Mouse (Mus musculus) forebrain, embryonic 14.5 days (tissue): Measurements from ENCODE around the gene Dop1b. TPM values are rescaled to one million over a fixed set of nuclear protein-coding genes. Genes with fewer than 3 reads are reported as not detected.

Experiments used
- ATAC-seq: fragments of 200-750 bp; cut with Nextera tagmentation; 2 replicates; pipeline ENCODE4 v1.8.0; 2017; ENCODE audit warnings: mild to moderate bottlenecking, moderate library complexity
- DNase-seq: peaks from one replicate; pipeline ENCODE4 v3.0.0-alpha.2; 2015; ENCODE audit warnings: low spot score
- H3K27ac ChIP-seq: fragments of 300-500 bp; sonication (generic); 2 replicates; pipeline ENCODE4 v1.5.1; 2014; ENCODE audit warnings: low read depth, mild to moderate bottlenecking, control low read depth, low read length, moderate library complexity
- H3K27me3 ChIP-seq: fragments of 300-500 bp; sonication (generic); replicated peaks from 2 replicates; pipeline ENCODE4 v1.6.1; 2014; ENCODE audit warnings: low read length, control low read depth, mixed read lengths; ENCODE audit not compliant: control insufficient read depth, insufficient read depth
- H3K36me3 ChIP-seq: fragments of 300-500 bp; sonication (generic); 2 replicates; pipeline ENCODE4 v1.6.1; 2014; ENCODE audit warnings: low read length, control low read depth; ENCODE audit not compliant: control insufficient read depth, insufficient read depth
- H3K4me1 ChIP-seq: fragments of 300-500 bp; sonication (generic); 2 replicates; pipeline ENCODE4 v1.6.1; 2014; ENCODE audit warnings: antibody characterized with exemption, low read length, control low read depth; ENCODE audit not compliant: control insufficient read depth, insufficient read depth
- H3K4me2 ChIP-seq: fragments of 300-500 bp; sonication (generic); 2 replicates; pipeline ENCODE4 v1.6.1; 2014; ENCODE audit warnings: mild to moderate bottlenecking, control low read depth, low read length
- H3K4me3 ChIP-seq: fragments of 300-500 bp; sonication (generic); 2 replicates; pipeline ENCODE4 v1.5.1; 2014; ENCODE audit warnings: low read depth, low read length, control low read depth
- H3K9ac ChIP-seq: fragments of 300-500 bp; sonication (generic); 2 replicates; pipeline ENCODE4 v1.6.1; 2014; ENCODE audit warnings: mild to moderate bottlenecking, low read length, control low read depth, moderate library complexity
- H3K9me3 ChIP-seq: fragments of 300-500 bp; sonication (generic); replicated peaks from 2 replicates; pipeline ENCODE4 v1.6.1; 2016; ENCODE audit warnings: low read length, control low read depth, mixed read lengths; ENCODE audit not compliant: control insufficient read depth
- WGBS: fragments of 180-500 bp; shearing (Covaris S2); extraction: QIAGEN DNeasy Blood & Tissue Kit; methylation state at CpG from one replicate; pipeline ENCODE4 v1.1.7; 2014; 5-methylcytosine and 5-hydroxymethylcytosine counted together
- polyA plus RNA-seq: library from polyadenylated mRNA; unstranded; fragments of >200 nt; fragmentation: Nextera tagmentation; extraction: Ambion mirVana; gene quantifications from 2 replicates; pipeline ENCODE4 v1.2.1, GENCODE M21; 2014

Dop1b gene
- polyA plus RNA-seq, 1 experiment from 2014 or later: 19.6 TPM

GRCm38 (mm10) chr16:93707116-93707515, 4.6 kb upstream of the Dop1b start:
- Histone ChIP-seq H3K27ac (no peak overlapping the region), H3K9me3 (no peaks in the 10 kb centered on the region), H3K4me2 (no peak overlapping the region), H3K4me3 (no peak overlapping the region), H3K36me3 (no peaks in the 10 kb centered on the region), H3K27me3 (0 out of 2 replicates have a peak, but pooled peaks cover 3% of the 10 kb centered on the region), H3K9ac (no peak overlapping the region), H3K4me1 (no peaks in the 10 kb centered on the region)
- no peak for DNase-seq
- ATAC-seq: no peak
- WGBS: 90% methylated on average over 7 of the region's 7 CpGs

GRCm38 (mm10) chr16:93709217-93709616, 2.5 kb upstream of the Dop1b start:
- H3K9ac ChIP-seq: no peak overlapping the region
- ATAC-seq (no peak), DNase-seq (no peak)
- H3K27me3 ChIP-seq: 0 out of 2 replicates have a peak, but pooled peaks cover 3% of the 10 kb centered on the region
- H3K9me3 ChIP-seq: no peaks in the 10 kb centered on the region
- no peaks in the 10 kb centered on the region for H3K36me3 ChIP-seq
- no peak overlapping the region for H3K27ac ChIP-seq
- H3K4me1 ChIP-seq: peaks cover 6% of the 10 kb centered on the region
- no peak overlapping the region for H3K4me3 ChIP-seq
- H3K4me2 ChIP-seq: no peak overlapping the region
- WGBS: 86% methylated on average over 1 of the region's 1 CpGs

GRCm38 (mm10) chr16:93710924-93711323, 780 bp upstream of the Dop1b start:
- Histone ChIP-seq H3K4me2 (peak overlapping the region; percentile 85), H3K9ac (no peak overlapping the region), H3K27me3 (0 out of 2 replicates have a peak, but pooled peaks cover 3% of the 10 kb centered on the region), H3K4me3 (peak overlapping the region; percentile 80), H3K9me3 (no peaks in the 10 kb centered on the region), H3K4me1 (peaks cover 6% of the 10 kb centered on the region), H3K36me3 (no peaks in the 10 kb centered on the region), H3K27ac (no peak overlapping the region)
- 1% methylated on average over 11 of the region's 11 CpGs for WGBS
- ATAC-seq (peak; percentile 38), DNase-seq (peak; percentile 85)

- Histone ChIP-seq H3K4me3 (peak overlapping the region; percentile 80), H3K4me1 (peaks cover 6% of the 10 kb centered on the region), H3K27ac (peak overlapping the region; percentile 70; the same call in 1 of the 2 replicates), H3K27me3 (no peaks in the 10 kb centered on the region), H3K4me2 (peak overlapping the region; percentile 85), H3K36me3 (no peaks in the 10 kb centered on the region; the same call in 1 of the 2 replicates), H3K9me3 (no peaks in the 10 kb centered on the region), H3K9ac (peak overlapping the region; percentile 83)
- peak; percentile 57 for ATAC-seq
- no peak for DNase-seq
- 12% methylated on average over 30 of the region's 31 CpGs for whole genome bisulfite sequencing
Observed at GRCm38 (mm10) chr16:93712189-93712885, 633 bp downstream of the Dop1b start.

- ATAC-seq (no peak), DNase-seq (no peak)
- WGBS: 77% methylated on average over 7 of the region's 7 CpGs
- no peaks in the 10 kb centered on the region for H3K27me3 ChIP-seq
- peak overlapping the region; percentile 83 for H3K9ac ChIP-seq
- no peaks in the 10 kb centered on the region for H3K9me3 ChIP-seq
- H3K4me3 ChIP-seq: peak overlapping the region; percentile 80
- peak overlapping the region; percentile 85 for H3K4me2 ChIP-seq
- H3K27ac ChIP-seq: no peak overlapping the region
- no peaks in the 10 kb centered on the region; the same call in 1 of the 2 replicates for H3K36me3 ChIP-seq
- peaks cover 6% of the 10 kb centered on the region for H3K4me1 ChIP-seq
Observed at GRCm38 (mm10) chr16:93712966-93713365, 1.3 kb downstream of the Dop1b start.

GRCm38 (mm10) chr16:93714426-93714825, 2.7 kb downstream of the Dop1b start:
- WGBS: 15% methylated on average over 5 of the region's 5 CpGs
- H3K4me2 ChIP-seq: no peak overlapping the region

GRCm38 (mm10) chr16:93715826-93716225, 4.1 kb downstream of the Dop1b start:
- Histone ChIP-seq H3K27ac (no peak overlapping the region), H3K4me1 (peaks cover 6% of the 10 kb centered on the region), H3K4me2 (no peak overlapping the region), H3K9me3 (no peaks in the 10 kb centered on the region), H3K27me3 (no peaks in the 10 kb centered on the region), H3K9ac (no peak overlapping the region), H3K4me3 (no peak overlapping the region), H3K36me3 (no peaks in the 10 kb centered on the region; the same call in 1 of the 2 replicates)
- ATAC-seq: no peak
- WGBS: 88% methylated on average over 6 of the region's 6 CpGs
- DNase-seq: no peak

More at GRCm38 (mm10) chr16:93714426-93714825, 2.7 kb downstream of the Dop1b start:
- peaks cover 6% of the 10 kb centered on the region for H3K4me1 ChIP-seq
- ATAC-seq: no peak
- no peak for DNase-seq
- H3K27me3 ChIP-seq: no peaks in the 10 kb centered on the region
- no peaks in the 10 kb centered on the region; the same call in 1 of the 2 replicates for H3K36me3 ChIP-seq
- H3K9me3 ChIP-seq: no peaks in the 10 kb centered on the region
- H3K27ac ChIP-seq: no peak overlapping the region
- H3K9ac ChIP-seq: no peak overlapping the region; the same call in 1 of the 2 replicates
- H3K4me3 ChIP-seq: no peak overlapping the region

GRCm38 (mm10) chr16:93717299-93717703, 5.6 kb downstream of the Dop1b start:
- no peak overlapping the region for H3K4me2 ChIP-seq
- no peak overlapping the region; the same call in 1 of the 2 replicates for H3K27ac ChIP-seq
- no peaks in the 10 kb centered on the region for H3K27me3 ChIP-seq
- ATAC-seq (peak; percentile 51), DNase-seq (peak; percentile 52)
- 26% methylated on average over 5 of the region's 5 CpGs for WGBS
- no peaks in the 10 kb centered on the region; the same call in 1 of the 2 replicates for H3K36me3 ChIP-seq
- no peaks in the 10 kb centered on the region for H3K9me3 ChIP-seq
- H3K4me3 ChIP-seq: no peak overlapping the region
- peaks cover 6% of the 10 kb centered on the region for H3K4me1 ChIP-seq
- no peak overlapping the region for H3K9ac ChIP-seq

GRCm38 (mm10) chr16:93721771-93722170, 10.1 kb downstream of the Dop1b start:
- H3K4me3 ChIP-seq: no peak overlapping the region
- no peaks in the 10 kb centered on the region for H3K9me3 ChIP-seq
- H3K9ac ChIP-seq: no peak overlapping the region
- no peak overlapping the region for H3K27ac ChIP-seq
- 79% methylated on average over 5 of the region's 5 CpGs for WGBS
- ATAC-seq (no peak), DNase-seq (no peak)
- H3K4me1 ChIP-seq: no peaks in the 10 kb centered on the region
- H3K4me2 ChIP-seq: no peak overlapping the region
- peaks cover 3% of the 10 kb centered on the region; the same call in 1 of the 2 replicates for H3K36me3 ChIP-seq
- H3K27me3 ChIP-seq: no peaks in the 10 kb centered on the region
